Mouse (Mus musculus) forebrain, embryonic 12.5 days (tissue): ENCODE data around the gene Rere. TPM values are rescaled to one million over a fixed set of nuclear protein-coding genes. Genes with fewer than 3 reads are reported as not detected.
"Not testable (repeated sequence)": the region's sequence is repeated elsewhere in the genome, so short reads cannot be mapped to it uniquely, and the experiment has no call there.

Experiments used
- ATAC-seq: fragments of 200-750 bp; cut with Nextera tagmentation; 2 replicates; pipeline ENCODE4 v1.8.0; 2017; ENCODE audit warnings: moderate TSS enrichment; ENCODE audit not compliant: low FRiP score
- H3K27ac ChIP-seq: fragments of 300-500 bp; sonication (generic); 2 replicates; pipeline ENCODE4 v1.5.1; 2016; ENCODE audit warnings: mild to moderate bottlenecking
- H3K27me3 ChIP-seq: fragments of 300-500 bp; sonication (generic); 2 replicates; pipeline ENCODE4 v1.6.1; 2016; ENCODE audit warnings: mild to moderate bottlenecking
- H3K36me3 ChIP-seq: fragments of 300-500 bp; sonication (generic); replicated peaks from 2 replicates; pipeline ENCODE4 v1.6.1; 2016; ENCODE audit warnings: mild to moderate bottlenecking
- H3K4me1 ChIP-seq: fragments of 300-500 bp; sonication (generic); 2 replicates; pipeline ENCODE4 v1.6.1; 2016
- H3K4me2 ChIP-seq: fragments of 300-500 bp; sonication (generic); 2 replicates; pipeline ENCODE4 v1.6.1; 2016; ENCODE audit warnings: mild to moderate bottlenecking, moderate library complexity
- H3K4me3 ChIP-seq: fragments of 300-500 bp; sonication (generic); replicated peaks from 2 replicates; pipeline ENCODE4 v1.5.1; 2016; ENCODE audit warnings: mild to moderate bottlenecking
- H3K9ac ChIP-seq: fragments of 300-500 bp; sonication (generic); 2 replicates; pipeline ENCODE4 v1.6.1; 2016; ENCODE audit warnings: mild to moderate bottlenecking
- H3K9me3 ChIP-seq: fragments of 300-500 bp; sonication (generic); 2 replicates; pipeline ENCODE4 v1.6.1; 2016
- WGBS: fragments of 180-500 bp; shearing (Covaris S2); methylation state at CpG from one replicate; pipeline ENCODE4 v1.1.7; 2016; 5-methylcytosine and 5-hydroxymethylcytosine counted together
- polyA plus RNA-seq: library from polyadenylated mRNA; unstranded; fragments of >200 nt; fragmentation: Nextera tagmentation; extraction: Ambion mirVana; gene quantifications from 2 replicates; pipeline ENCODE4 v1.2.1, GENCODE M21; 2016

The Rere gene
- polyA plus RNA-seq, 1 experiment from 2014 or later = 44.4 TPM

DNA sequence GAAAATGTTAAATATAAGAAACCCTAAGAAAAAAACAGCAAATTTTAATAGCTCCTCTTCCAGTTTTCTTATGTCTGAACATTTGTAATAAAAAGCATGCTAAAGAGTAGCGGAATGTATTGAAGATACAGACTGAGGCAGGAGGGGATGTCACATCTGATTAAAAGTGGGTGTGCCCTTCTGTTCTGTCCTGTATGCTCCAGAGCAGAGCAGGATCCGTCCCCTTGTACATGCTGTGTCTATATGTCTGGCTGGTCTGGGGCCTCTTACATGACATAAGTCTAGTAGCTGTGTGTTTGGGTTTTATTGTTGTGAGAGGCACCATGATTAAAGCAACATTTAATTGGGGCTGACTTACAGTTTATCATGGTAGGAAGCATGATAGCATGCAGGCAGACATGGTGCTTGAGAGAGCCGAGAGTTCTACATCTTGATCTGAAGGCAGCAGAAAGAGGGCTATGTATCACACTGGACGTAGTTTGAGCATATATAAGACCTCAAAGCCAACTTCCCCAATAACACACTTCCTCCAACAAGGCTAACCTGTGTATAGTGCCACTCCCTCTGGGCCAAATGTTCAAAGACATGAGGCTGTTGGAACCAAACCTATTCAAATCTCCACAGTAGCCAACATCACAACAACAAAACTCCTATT is 189.4 kb downstream of the Rere start:
- Histone ChIP-seq H3K27me3 (no peaks in the 10 kb centered on the region), H3K9me3 (no peaks in the 10 kb centered on the region), H3K4me3 (no peak overlapping the region), H3K4me2 (no peak overlapping the region), H3K36me3 (peaks cover 19% of the 10 kb centered on the region), H3K4me1 (peaks cover 28% of the 10 kb centered on the region), H3K9ac (no peak overlapping the region), H3K27ac (no peak overlapping the region)
- 83% methylated on average over 4 of the region's 4 CpGs for WGBS
- ATAC-seq = no peak

DNA sequence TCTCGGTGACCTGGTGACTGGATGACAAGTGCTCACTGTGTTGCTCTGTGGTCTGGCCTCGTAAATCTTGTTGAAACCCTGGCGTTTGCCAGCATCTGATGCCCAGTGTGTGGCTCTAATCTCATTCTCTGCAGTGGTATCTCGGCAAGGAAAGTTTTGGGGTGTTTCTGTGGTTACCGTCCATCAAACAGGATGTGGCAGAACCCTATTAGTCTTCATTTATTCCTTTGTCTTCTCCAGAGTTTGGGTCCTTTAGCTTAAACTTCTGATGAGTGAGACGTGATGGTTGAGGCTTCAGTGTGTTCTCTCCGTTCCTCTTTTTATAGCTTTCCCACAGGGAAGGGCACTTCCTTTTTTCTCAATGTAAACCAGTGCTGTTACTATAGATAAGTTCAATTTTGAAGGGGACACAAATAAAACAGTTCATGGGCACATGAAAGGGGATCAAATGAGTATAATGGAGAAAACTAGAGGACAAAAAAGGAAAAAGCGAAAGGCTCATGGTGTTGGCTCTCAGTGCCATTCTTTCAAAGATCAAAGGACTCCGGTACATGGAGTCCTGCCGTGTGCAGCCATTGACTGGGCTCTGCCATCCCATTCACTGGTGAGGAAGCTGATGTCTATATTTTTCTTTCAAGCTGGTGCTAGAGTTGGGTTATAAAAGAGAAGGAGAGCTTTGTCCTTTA is 191.4 kb downstream of the Rere start:
- Histone ChIP-seq H3K27ac (peak overlapping the region; percentile 65), H3K36me3 (peaks cover 30% of the 10 kb centered on the region)
- ATAC-seq = no peak

DNA sequence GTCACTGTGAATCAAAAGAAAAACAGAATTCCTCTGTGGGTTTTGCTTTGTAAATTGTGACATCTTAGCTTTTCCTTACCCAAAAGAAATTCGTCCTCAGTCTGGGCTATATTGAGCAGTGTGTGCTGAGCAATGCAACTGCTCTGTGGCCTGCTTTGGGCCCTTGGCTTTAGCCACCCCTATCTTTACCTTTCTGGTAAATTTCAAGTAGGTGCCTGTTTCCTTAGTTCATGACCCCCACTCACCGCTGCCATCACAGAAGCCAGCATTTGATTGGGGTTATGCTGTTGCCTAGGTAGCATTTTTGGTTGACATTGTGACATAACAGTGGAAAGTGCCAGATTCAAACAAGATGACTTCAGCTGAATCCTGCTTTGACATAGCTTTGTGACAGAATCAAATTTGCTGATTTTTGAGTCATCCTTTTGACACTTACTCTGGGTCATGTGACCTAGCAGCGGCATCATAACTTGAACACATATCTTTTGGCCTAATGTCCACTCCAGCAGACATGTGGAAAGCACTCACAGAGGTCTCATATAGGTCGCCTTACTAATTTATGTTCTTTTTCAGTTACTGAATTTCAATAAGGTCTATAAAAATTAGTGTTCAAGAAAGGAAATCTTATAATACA is 192.1 kb downstream of the Rere start:
- H3K27me3 ChIP-seq = no peaks in the 10 kb centered on the region
- H3K36me3 ChIP-seq = peaks cover 37% of the 10 kb centered on the region
- H3K4me3 ChIP-seq = no peak overlapping the region
- H3K9me3 ChIP-seq = no peaks in the 10 kb centered on the region
- H3K9ac ChIP-seq = no peak overlapping the region
- H3K4me2 ChIP-seq = no peak overlapping the region
- peak overlapping the region; percentile 53 for H3K27ac ChIP-seq
- peaks cover 19% of the 10 kb centered on the region for H3K4me1 ChIP-seq
- ATAC-seq = no peak
- WGBS = 68% methylated on average over 4 of the region's 4 CpGs

More for the DNA sequence above, 191.4 kb downstream of the Rere start:
- peaks cover 19% of the 10 kb centered on the region for H3K4me1 ChIP-seq
- WGBS = 10% methylated on average over 10 of the region's 10 CpGs
- H3K4me3 ChIP-seq = no peak overlapping the region
- no peak overlapping the region for H3K4me2 ChIP-seq
- H3K27me3 ChIP-seq = no peaks in the 10 kb centered on the region
- no peaks in the 10 kb centered on the region for H3K9me3 ChIP-seq
- H3K9ac ChIP-seq = no peak overlapping the region

DNA sequence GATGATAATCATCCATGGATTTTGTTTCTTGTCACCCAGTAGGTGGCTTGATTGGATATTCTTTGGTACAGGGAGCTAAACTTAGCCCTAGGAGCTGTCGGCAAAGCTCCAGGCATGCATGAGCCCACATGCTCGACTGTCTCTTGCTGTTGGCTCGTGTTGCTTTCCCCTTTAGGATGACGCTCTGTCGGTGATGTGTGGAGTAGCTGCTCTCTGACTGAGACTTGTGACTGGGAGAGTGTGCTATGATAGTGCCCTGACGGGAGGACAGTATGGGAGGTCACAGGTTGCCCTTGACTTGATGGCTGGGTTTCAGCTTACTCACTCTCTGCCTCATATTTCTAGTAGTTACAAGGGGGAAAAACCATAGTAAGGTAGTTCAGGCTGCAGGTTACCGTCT is 192.6 kb downstream of the Rere start:
- Histone ChIP-seq H3K9ac (no peak overlapping the region), H3K4me3 (no peak overlapping the region), H3K9me3 (no peaks in the 10 kb centered on the region), H3K36me3 (peaks cover 37% of the 10 kb centered on the region), H3K27me3 (no peaks in the 10 kb centered on the region), H3K4me1 (peaks cover 19% of the 10 kb centered on the region), H3K27ac (no peak overlapping the region), H3K4me2 (no peak overlapping the region)
- 73% methylated on average over 7 of the region's 7 CpGs for WGBS
- no peak for ATAC-seq

DNA sequence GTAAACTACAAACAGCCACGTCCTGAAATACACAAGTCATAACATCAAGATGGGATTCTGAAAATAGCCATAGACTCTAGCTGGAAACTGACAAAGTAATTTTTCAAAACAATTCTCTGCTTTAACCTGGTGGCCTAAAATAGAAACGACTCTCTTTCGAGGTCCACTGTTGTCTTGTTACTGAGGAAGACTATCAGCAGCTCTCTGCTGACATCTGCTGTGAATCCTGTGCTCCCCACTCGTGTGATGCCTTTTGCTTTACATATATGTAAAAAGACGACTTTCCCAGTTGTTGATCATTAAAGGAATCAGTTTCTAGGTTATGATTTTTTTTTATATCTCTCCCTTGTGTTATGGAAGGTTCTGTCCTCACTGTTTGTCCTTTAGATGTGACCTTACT is 194.8 kb downstream of the Rere start:
- Histone ChIP-seq H3K27me3 (no peaks in the 10 kb centered on the region), H3K4me3 (no peak overlapping the region), H3K9me3 (no peaks in the 10 kb centered on the region), H3K9ac (no peak overlapping the region), H3K27ac (no peak overlapping the region), H3K4me2 (no peak overlapping the region), H3K36me3 (peaks cover 37% of the 10 kb centered on the region), H3K4me1 (peaks cover 19% of the 10 kb centered on the region)
- no peak for ATAC-seq
- WGBS = 76% methylated on average over 5 of the region's 5 CpGs

DNA sequence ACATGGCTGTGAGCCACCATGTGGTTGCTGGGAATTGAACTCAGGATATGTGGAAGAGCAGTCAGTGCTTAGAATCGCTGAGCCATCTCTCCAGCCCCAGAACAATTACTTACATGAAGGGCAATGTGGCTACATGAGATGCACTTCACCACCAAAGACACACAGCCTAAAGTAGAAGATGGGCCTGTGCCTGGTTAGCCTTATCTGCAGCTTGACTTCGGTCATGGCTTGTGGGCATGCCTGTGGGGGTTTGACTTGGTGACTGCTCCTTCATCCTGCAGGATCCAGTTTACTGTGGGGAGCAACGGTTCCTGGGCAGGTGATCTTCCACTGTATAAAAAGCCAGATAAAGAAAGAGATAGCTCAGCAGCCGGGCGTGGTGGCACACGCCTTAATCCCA is 196.6 kb downstream of the Rere start:
- Histone ChIP-seq H3K4me1 (peaks cover 7% of the 10 kb centered on the region), H3K27me3 (no peaks in the 10 kb centered on the region), H3K9ac (no peak overlapping the region), H3K27ac (no peak overlapping the region), H3K4me2 (no peak overlapping the region), H3K36me3 (peaks cover 43% of the 10 kb centered on the region), H3K9me3 (no peaks in the 10 kb centered on the region), H3K4me3 (no peak overlapping the region)
- no peak for ATAC-seq
- 93% methylated on average over 6 of the region's 6 CpGs for WGBS

DNA sequence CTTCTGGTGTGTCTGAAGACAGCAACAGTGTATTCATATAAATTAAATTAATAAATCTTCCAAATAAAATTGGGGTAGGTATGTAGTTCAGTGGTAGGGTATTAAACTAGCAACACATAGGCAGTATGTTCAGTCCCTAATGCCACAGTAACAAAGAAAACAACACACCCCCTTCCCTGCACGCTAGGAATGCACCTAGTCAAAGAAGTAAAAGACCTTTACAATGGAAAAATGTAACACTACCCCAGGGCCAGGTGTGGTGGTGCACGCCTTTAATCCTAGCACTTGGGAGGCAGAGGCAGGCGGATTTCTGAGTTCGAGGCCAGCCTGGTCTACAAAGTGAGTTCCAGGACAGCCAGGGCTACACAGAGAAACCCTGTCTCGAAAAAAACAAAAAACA is 201.6 kb downstream of the Rere start:
- not testable (repeated sequence) for H3K9me3 ChIP-seq, ATAC-seq, H3K27me3 ChIP-seq, H3K4me2 ChIP-seq, H3K27ac ChIP-seq, H3K4me3 ChIP-seq, H3K9ac ChIP-seq
- peaks cover 36% of the 10 kb centered on the region for H3K36me3 ChIP-seq
- H3K4me1 ChIP-seq = peaks cover 20% of the 10 kb centered on the region
- WGBS = 91% methylated on average over 5 of the region's 5 CpGs

DNA sequence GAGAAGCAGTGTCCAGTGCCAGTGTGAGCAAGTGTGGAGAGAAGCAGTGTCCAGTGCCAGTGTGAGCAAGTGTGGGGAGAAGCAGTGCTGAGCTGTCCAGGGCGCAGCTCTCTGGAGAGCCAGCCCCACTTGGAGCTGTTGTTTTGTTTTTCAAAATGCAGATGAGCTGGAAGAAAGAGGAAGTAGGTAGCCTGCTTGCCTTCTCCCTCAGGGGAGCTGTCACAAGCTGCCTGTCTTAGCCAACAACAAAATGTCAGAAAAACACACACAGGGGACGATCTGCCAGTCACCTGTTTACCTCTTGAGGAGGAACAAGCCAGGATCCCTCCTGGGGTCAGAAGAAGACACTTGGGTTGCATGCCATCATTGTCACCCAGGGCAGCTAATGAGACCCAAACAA is 204.7 kb downstream of the Rere start:
- WGBS = 38% methylated on average over 2 of the region's 2 CpGs
- Histone ChIP-seq H3K4me3 (no peak overlapping the region), H3K27me3 (no peaks in the 10 kb centered on the region), H3K4me2 (no peak overlapping the region), H3K27ac (no peak overlapping the region), H3K9me3 (no peaks in the 10 kb centered on the region), H3K4me1 (peaks cover 29% of the 10 kb centered on the region), H3K9ac (no peak overlapping the region), H3K36me3 (peaks cover 19% of the 10 kb centered on the region)
- ATAC-seq = no peak

DNA sequence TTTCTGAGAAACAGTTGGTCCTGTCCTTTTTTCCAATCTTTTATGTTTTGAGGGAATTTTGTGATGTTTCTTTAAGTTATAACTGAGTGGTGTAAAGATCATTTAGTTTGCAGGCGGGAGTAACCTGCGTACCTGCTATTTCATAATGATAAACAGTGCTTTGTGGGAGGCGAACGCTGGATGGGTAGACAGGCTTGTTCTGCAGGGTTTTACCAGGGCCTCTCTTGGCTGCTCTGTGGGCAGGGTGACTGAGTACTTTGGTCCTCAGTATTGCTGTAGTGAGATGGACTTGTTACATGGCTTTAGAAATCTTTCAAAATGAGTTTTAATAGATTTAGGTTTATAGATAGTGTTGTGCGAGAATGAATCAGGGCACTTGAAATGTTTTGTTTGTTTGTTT is 205.7 kb downstream of the Rere start:
- Histone ChIP-seq H3K4me3 (no peak overlapping the region), H3K27ac (peak overlapping the region; percentile 33; the same call in 1 of the 2 replicates), H3K27me3 (no peaks in the 10 kb centered on the region), H3K36me3 (peaks cover 15% of the 10 kb centered on the region; the same call in 1 of the 2 replicates), H3K4me2 (peak overlapping the region; percentile 57; the same call in 1 of the 2 replicates), H3K9me3 (no peaks in the 10 kb centered on the region), H3K9ac (no peak overlapping the region), H3K4me1 (peaks cover 29% of the 10 kb centered on the region)
- WGBS = 70% methylated on average over 5 of the region's 5 CpGs
- no peak for ATAC-seq

DNA sequence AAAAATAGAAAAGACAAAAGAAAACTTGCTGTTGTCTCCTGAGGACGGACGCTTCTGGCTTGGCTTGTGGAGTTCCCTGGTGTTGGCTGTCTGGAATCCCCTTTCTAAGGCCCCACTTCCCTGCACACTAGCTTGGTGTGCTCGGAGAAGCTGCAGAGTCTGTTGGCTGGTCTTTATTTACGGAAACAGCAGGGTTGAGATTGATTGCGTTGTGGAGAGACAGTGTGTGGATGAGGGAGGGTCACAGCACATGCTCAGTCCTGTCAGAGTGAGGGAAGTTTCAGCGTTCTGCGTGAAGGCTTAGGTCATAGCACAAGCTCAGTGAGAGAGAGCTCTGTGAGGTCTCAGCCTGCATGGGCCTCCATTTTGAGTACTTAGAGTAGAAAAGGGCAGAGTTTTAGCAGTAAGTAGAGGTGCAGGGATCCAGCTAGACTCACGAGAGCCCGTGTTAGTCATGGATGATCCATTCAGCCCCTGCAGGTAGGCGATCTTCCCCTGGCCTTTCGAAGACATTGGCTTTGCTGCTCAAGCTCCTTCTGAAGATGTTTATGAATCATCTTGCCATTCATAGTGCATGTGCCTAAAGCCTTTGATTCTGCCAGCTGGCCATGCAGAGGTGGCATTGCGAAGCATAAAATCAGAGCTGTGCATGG is 206.8 kb downstream of the Rere start:
- peak; percentile 95 for ATAC-seq
- H3K27me3 ChIP-seq = no peaks in the 10 kb centered on the region
- H3K4me3 ChIP-seq = peak overlapping the region; percentile 26
- peaks cover 4% of the 10 kb centered on the region; the same call in 1 of the 2 replicates for H3K36me3 ChIP-seq
- no peaks in the 10 kb centered on the region for H3K9me3 ChIP-seq
- H3K9ac ChIP-seq = peak overlapping the region; percentile 33
- H3K4me2 ChIP-seq = peak overlapping the region; percentile 57
- peaks cover 29% of the 10 kb centered on the region for H3K4me1 ChIP-seq
- 24% methylated on average over 12 of the region's 12 CpGs for WGBS
- peak overlapping the region; percentile 74 for H3K27ac ChIP-seq

DNA sequence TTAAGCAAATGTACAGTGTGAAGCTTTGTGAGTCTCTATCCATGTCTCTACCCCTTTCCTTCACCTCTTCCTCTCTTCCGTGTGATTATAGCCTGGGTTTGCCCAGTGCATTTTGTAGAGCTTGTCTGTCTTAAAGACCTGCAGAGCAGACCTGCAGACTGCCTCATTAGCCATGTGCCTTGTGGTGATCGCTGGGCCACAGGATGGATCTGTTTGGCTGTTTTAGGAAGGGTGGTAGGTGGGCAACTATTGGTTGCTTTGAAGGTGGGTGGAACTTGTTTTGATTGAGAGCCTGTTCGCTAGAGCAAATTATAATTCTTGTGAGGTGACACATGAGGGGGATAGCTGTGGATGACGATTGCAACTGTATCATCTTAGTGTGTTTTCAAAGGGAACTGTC is 207.3 kb downstream of the Rere start:
- no peak overlapping the region for H3K4me3 ChIP-seq
- peak overlapping the region; percentile 57 for H3K4me2 ChIP-seq
- 71% methylated on average over 4 of the region's 4 CpGs for WGBS
- peaks cover 4% of the 10 kb centered on the region; the same call in 1 of the 2 replicates for H3K36me3 ChIP-seq
- peak overlapping the region; percentile 74 for H3K27ac ChIP-seq
- ATAC-seq = no peak
- no peaks in the 10 kb centered on the region for H3K9me3 ChIP-seq
- H3K4me1 ChIP-seq = peaks cover 29% of the 10 kb centered on the region
- peak overlapping the region; percentile 33; the same call in 1 of the 2 replicates for H3K9ac ChIP-seq
- H3K27me3 ChIP-seq = no peaks in the 10 kb centered on the region

DNA sequence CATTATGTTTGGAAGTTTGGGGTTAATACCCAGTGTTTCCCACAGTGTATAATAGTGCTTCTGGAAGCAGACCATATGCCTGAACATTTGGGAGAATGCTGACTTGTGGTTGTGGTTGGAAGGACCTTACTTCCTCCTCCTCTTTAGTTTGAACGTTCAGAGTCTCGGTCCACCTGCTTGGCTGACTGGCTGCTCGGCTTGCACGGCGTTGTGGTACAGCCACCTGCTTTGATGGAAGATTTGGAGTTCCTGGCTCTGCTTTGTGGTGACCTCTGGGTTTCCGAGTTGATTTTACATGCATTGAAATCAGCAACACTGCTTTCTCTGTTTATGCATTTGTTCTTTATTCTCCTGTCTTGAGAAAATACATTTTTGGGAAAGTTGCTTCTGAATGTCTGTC is 208.6 kb downstream of the Rere start:
- Histone ChIP-seq H3K4me1 (peaks cover 33% of the 10 kb centered on the region), H3K27me3 (no peaks in the 10 kb centered on the region), H3K4me3 (no peak overlapping the region), H3K4me2 (no peak overlapping the region), H3K9me3 (no peaks in the 10 kb centered on the region), H3K36me3 (no peaks in the 10 kb centered on the region; the same call in 1 of the 2 replicates), H3K27ac (no peak overlapping the region), H3K9ac (no peak overlapping the region)
- ATAC-seq = no peak
- 92% methylated on average over 6 of the region's 6 CpGs for WGBS
